Mouse (Mus musculus) bone marrow macrophage, adult 2 months (primary cell): ENCODE measurements around the gene Eci3.

Experiments
- CTCF ChIP-seq: IDR thresholded peaks from 2 replicates; pipeline ENCODE4 v1.5.1; 2012; ENCODE audit warnings: low read depth, mild to moderate bottlenecking, low read length, moderate library complexity
- POLR2A ChIP-seq: IDR thresholded peaks from 2 replicates; pipeline ENCODE4 v1.6.1; 2012; ENCODE audit warnings: mild to moderate bottlenecking, low read depth, low read length, borderline replicate concordance

DNA sequence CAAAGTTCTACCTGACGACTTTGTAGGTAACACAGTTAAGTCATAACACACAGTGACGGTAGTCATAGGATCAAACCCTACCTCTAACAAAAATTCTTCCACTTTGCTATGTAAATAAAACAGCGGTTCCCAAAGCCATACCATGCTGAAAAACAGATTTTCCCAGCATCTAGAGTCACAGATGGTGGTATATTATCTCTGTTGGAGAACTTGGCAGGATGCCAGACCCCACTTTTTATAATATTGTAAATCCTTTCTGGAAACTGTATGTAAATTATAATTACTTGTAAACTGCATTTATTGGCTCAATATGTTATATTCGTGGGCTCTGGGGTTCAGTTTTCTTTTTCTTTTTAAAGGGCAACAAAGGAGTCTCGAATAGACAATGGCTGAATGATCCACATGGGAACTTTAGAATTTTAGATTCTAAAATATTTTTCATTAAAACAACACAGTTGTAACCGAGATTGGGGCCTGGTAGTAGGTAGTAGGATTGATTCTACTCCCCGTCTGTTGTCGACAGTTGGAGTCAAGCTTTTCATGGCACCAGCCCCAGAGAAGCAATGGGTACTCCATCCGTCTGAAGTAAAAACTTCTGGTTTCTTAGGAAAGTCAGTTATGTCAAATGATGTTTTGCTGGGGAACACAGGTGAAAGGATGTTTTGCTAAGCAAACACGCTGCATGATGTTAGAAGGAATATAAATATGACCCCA is 28.5 kb downstream of the Eci3 start:
- TF ChIP-seq POLR2A (no peak), CTCF (no peak)
